Mouse (Mus musculus): ENCODE measurements around the gene Rnf39. TPM values are rescaled to one million over a fixed set of nuclear protein-coding genes. Genes with fewer than 3 reads are reported as not detected.

Gene Rnf39
- total and polyA plus RNA-seq, 3 experiments = 0.18 TPM; not detected in 2

GRCm38 (mm10) chr17:36922715-36923114 is 20.0 kb upstream of the Rnf39 start:
- Histone ChIP-seq H3K79me2 (ENCODE audit: control insufficient read depth, insufficient read depth, low read length, poor library complexity) (no peaks in the 10 kb centered on the region), H3K27ac (ENCODE audit: control insufficient read depth, low read depth, low read length) (no peak overlapping the region), H3K27me3 (ENCODE audit: control insufficient read depth in 1 of 2, insufficient read depth in 2 of 2, low read length in 2 of 2) (peaks cover 5 to 9% of the 10 kb centered on the region in 2 experiments), H3K9ac (ENCODE audit: control insufficient read depth, low read depth, low read length, poor library complexity, severe bottlenecking) (no peak overlapping the region), H3K4me3 (ENCODE audit: control insufficient read depth in 1 of 2, insufficient read depth in 1 of 2, low read depth in 2 of 2, low read length in 2 of 2) (no peak overlapping the region), H3K9me3 (replicated peaks; ENCODE audit: insufficient read depth, low read length) (no peaks in the 10 kb centered on the region), H3K4me1 (ENCODE audit: control insufficient read depth in 1 of 2, insufficient read depth in 2 of 2, low read length in 2 of 2) (no peaks in the 10 kb centered on the region), H3K36me3 (ENCODE audit: control insufficient read depth in 1 of 2, insufficient read depth in 2 of 2, low read length in 2 of 2) (no peaks in the 10 kb centered on the region)
- no peak for DNase-seq (ENCODE audit: low read depth, low spot score)
- TF ChIP-seq KAT2A (conservative IDR thresholded peaks at IDR 0.05; ENCODE audit: low read depth, low read length) (no peak), MYB (IDR thresholded peaks at IDR 0.05; ENCODE audit: low read depth, low read length) (no peak), ETS1 (IDR thresholded peaks at IDR 0.05; ENCODE audit: low read depth, low read length) (no peak)

GRCm38 (mm10) chr17:36923491-36923890 is 19.2 kb upstream of the Rnf39 start:
- no peaks in the 10 kb centered on the region for H3K4me1 ChIP-seq (ENCODE audit: control insufficient read depth in 1 of 2, insufficient read depth in 2 of 2, low read length in 2 of 2)
- H3K36me3 ChIP-seq (ENCODE audit: control insufficient read depth in 1 of 2, insufficient read depth in 2 of 2, low read length in 2 of 2) = no peaks in the 10 kb centered on the region
- H3K27me3 ChIP-seq (ENCODE audit: control insufficient read depth in 1 of 2, insufficient read depth in 2 of 2, low read length in 2 of 2) = peaks cover 5 to 6% of the 10 kb centered on the region in 2 experiments
- H3K9me3 ChIP-seq (replicated peaks; ENCODE audit: insufficient read depth, low read length) = no peaks in the 10 kb centered on the region
- no peak for TF ChIP-seq UBTF (IDR thresholded peaks at IDR 0.05; ENCODE audit: borderline replicate concordance, insufficient read depth, low read depth, low read length)
- TF ChIP-seq USF2 (IDR thresholded peaks at IDR 0.05; ENCODE audit: borderline replicate concordance in 1 of 2, insufficient read depth in 1 of 2, low read depth in 1 of 2, low read length in 2 of 2) = no peak
- no peak for TF ChIP-seq TCF12 (IDR thresholded peaks at IDR 0.05; ENCODE audit: low read depth, low read length)
- no peak for TF ChIP-seq GATA1 (IDR thresholded peaks at IDR 0.05; ENCODE audit: low read depth, low read length)
- no peak for TF ChIP-seq ZKSCAN1 (IDR thresholded peaks at IDR 0.05; ENCODE audit: low read depth, low read length)
- no peak for TF ChIP-seq GABPA (IDR thresholded peaks at IDR 0.05; ENCODE audit: low read depth, low read length)
- TF ChIP-seq POLR2A (IDR thresholded peaks at IDR 0.05; ENCODE audit: control insufficient read depth in 1 of 2, insufficient read depth in 1 of 2, low read depth in 1 of 2, low read length in 2 of 2, poor library complexity in 1 of 2) = no peak
- TF ChIP-seq BHLHE40 (IDR thresholded peaks at IDR 0.05; ENCODE audit: borderline replicate concordance, low read depth, low read length) = no peak
- no peak for TF ChIP-seq MXI1 (IDR thresholded peaks at IDR 0.05; ENCODE audit: low read depth, low read length)
- TF ChIP-seq MAZ (IDR thresholded peaks at IDR 0.05; ENCODE audit: low read depth, low read length) = no peak
- TF ChIP-seq MAX (IDR thresholded peaks at IDR 0.05; ENCODE audit: low read length) = no peak
- TF ChIP-seq NRF1 (IDR thresholded peaks at IDR 0.05; ENCODE audit: insufficient read depth, low read depth, low read length, poor library complexity, severe bottlenecking) = no peak
- TF ChIP-seq ZMIZ1 (IDR thresholded peaks at IDR 0.05; ENCODE audit: low read depth, low read length) = no peak
- TF ChIP-seq NELFE (IDR thresholded peaks at IDR 0.05; ENCODE audit: low read depth, low read length) = no peak
- TF ChIP-seq MEF2A (IDR thresholded peaks at IDR 0.05; ENCODE audit: extremely low read depth, insufficient replicate concordance, low read depth, low read length, poor library complexity, severe bottlenecking) = no peak
- TF ChIP-seq USF1 (IDR thresholded peaks at IDR 0.05; ENCODE audit: low read depth, low read length) = no peak
- no peak for TF ChIP-seq E2F4 (IDR thresholded peaks at IDR 0.05; ENCODE audit: borderline replicate concordance, low read depth, low read length)
- TF ChIP-seq POLR2AphosphoS5 (IDR thresholded peaks at IDR 0.05; ENCODE audit: borderline replicate concordance, low read depth, low read length) = no peak
- H3K4me3 ChIP-seq (ENCODE audit: control insufficient read depth in 1 of 2, insufficient read depth in 1 of 2, low read depth in 2 of 2, low read length in 2 of 2) = no peak overlapping the region
- DNase-seq (ENCODE audit: low read depth, low spot score) = no peak
- no peak overlapping the region for H3K9ac ChIP-seq (ENCODE audit: control insufficient read depth, low read depth, low read length, poor library complexity, severe bottlenecking)
- no peak overlapping the region for H3K27ac ChIP-seq (ENCODE audit: control insufficient read depth, low read depth, low read length)
- H3K79me2 ChIP-seq (ENCODE audit: control insufficient read depth, insufficient read depth, low read length, poor library complexity) = no peaks in the 10 kb centered on the region

Measured in MEL (cell line).